Mouse (Mus musculus) ES-E14 (cell line): ENCODE results near the gene Ints3. TPM values are rescaled to one million over a fixed set of nuclear protein-coding genes. Genes with fewer than 3 reads are reported as not detected.

Experiments
- DNase-seq: peaks from one replicate; pipeline ENCODE4 v3.0.0-alpha.2; 2013; ENCODE audit warnings: low read depth, low spot score
- H3K27ac ChIP-seq: 2 replicates; pipeline ENCODE4 v1.5.1; 2012; ENCODE audit warnings: low read depth, mild to moderate bottlenecking, low read length, moderate library complexity, mixed read lengths; ENCODE audit not compliant: poor library complexity, insufficient read depth, severe bottlenecking
- H3K36me3 ChIP-seq: 2 replicates; pipeline ENCODE4 v1.6.1; 2012; ENCODE audit warnings: mild to moderate bottlenecking, low read length, moderate library complexity, mixed read lengths; ENCODE audit not compliant: control insufficient read depth, poor library complexity, insufficient read depth, severe bottlenecking
- H3K4me1 ChIP-seq, 2 experiments: fragments of 150-350 bp in 1 of 2; sonication (generic) in 1 of 2; 2 replicates each; pipeline ENCODE4 v1.6.1; 2012; ENCODE audit warnings: low read length in 2 of 2, mild to moderate bottlenecking in 1 of 2, mixed read lengths in 1 of 2; ENCODE audit not compliant: control insufficient read depth in 2 of 2, insufficient read depth in 2 of 2, poor library complexity in 1 of 2
- H3K4me3 ChIP-seq, 2 experiments: fragments of 150-350 bp in 1 of 2; sonication (generic) in 1 of 2; 2 replicates each; pipeline ENCODE4 v1.5.1; 2012; ENCODE audit warnings: low read length in 2 of 2, low read depth in 1 of 2, mild to moderate bottlenecking in 1 of 2, mixed read lengths in 1 of 2; ENCODE audit not compliant: insufficient read depth in 1 of 2, poor library complexity in 1 of 2, severe bottlenecking in 1 of 2
- H3K9ac ChIP-seq: 2 replicates; pipeline ENCODE4 v1.6.1; 2012; ENCODE audit warnings: low read depth, mild to moderate bottlenecking, low read length, mixed read lengths; ENCODE audit not compliant: poor library complexity, insufficient read depth, severe bottlenecking
- H3K9me3 ChIP-seq: fragments of 150-350 bp; sonication (generic); 2 replicates; pipeline ENCODE4 v1.6.1; 2012; ENCODE audit warnings: low read depth, mild to moderate bottlenecking, low read length; ENCODE audit not compliant: control insufficient read depth, insufficient read depth
- CHD2 ChIP-seq: IDR thresholded peaks from 2 replicates; pipeline ENCODE4 v1.6.1; 2014; ENCODE audit warnings: mild to moderate bottlenecking, low read depth, low read length, inconsistent platforms
- HCFC1 ChIP-seq: IDR thresholded peaks from 2 replicates; pipeline ENCODE4 v1.6.1; 2012; ENCODE audit warnings: low read length, inconsistent platforms, borderline replicate concordance; ENCODE audit not compliant: insufficient read depth
- MAFK ChIP-seq: IDR thresholded peaks from 2 replicates; pipeline ENCODE4 v1.6.1; 2014; ENCODE audit warnings: mild to moderate bottlenecking, low read depth, low read length, inconsistent platforms; ENCODE audit not compliant: insufficient read depth
- ZC3H11A ChIP-seq: IDR thresholded peaks from 2 replicates; pipeline ENCODE4 v1.6.1; 2012; ENCODE audit warnings: low read depth, mild to moderate bottlenecking, inconsistent platforms, low read length, borderline replicate concordance
- ZNF384 ChIP-seq: IDR thresholded peaks from 2 replicates; pipeline ENCODE4 v1.6.1; 2012; ENCODE audit warnings: low read depth, low read length, inconsistent platforms
- in situ Hi-C, 2 experiments: fragments of 600-800 bp; cut with MboI; formaldehyde crosslinking; loops; one replicate each; pipeline ENCODE4 v1.15.1; 2025; ENCODE audit warnings: low sequenced_read_pairs in 2 of 2, inconsistent platforms in 1 of 2; ENCODE audit not compliant: unreplicated experiment in 2 of 2
- total RNA-seq: library from RNA; depleted of rRNA; stranded (reverse); fragments of 300-350 nt; gene quantifications from 2 replicates; pipeline ENCODE4 v1.2.3, GENCODE M21; 2012

Ints3 gene
- total RNA-seq, 1 experiment, result 62.7 TPM

- no peak for DNase-seq
- peaks cover 6 to 17% of the 10 kb centered on the region in 2 experiments; a peak in 3 of 4 replicates for H3K4me1 ChIP-seq
- peaks cover 2% of the 10 kb centered on the region; the same call in 1 of the 2 replicates for H3K36me3 ChIP-seq
- H3K27ac ChIP-seq, result no peak overlapping the region
- H3K9ac ChIP-seq, result no peak overlapping the region
- TF ChIP-seq HCFC1 (no peak), ZC3H11A (no peak), ZNF384 (no peak), CHD2 (no peak), MAFK (no peak)
- in situ Hi-C loops, result no loop called here
- no peak overlapping the region for H3K4me3 ChIP-seq
- no peaks in the 10 kb centered on the region for H3K9me3 ChIP-seq
Measured at GRCm38 (mm10) chr3:90383690-90384089, 49.7 kb downstream of the Ints3 start.

DNA sequence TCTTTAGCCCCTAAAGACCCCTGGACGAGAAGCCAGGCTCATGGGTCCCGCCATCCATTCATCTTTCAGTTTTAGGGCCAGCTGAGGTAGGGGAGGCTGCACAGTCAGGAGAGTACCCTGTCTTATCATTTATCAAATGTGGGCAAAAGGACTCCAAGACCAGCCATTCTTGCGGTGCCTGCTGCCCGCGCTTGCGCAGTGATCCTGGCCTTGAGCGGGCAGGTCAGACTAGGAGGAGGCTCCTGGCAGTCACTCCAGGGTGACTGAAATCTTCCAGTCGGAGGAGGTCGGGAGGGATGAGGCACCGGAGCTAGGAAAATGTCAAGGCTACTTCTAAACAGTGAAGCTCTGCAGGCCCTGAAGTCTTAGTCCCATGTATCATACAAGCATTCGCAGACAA, 51.7 kb downstream of the Ints3 start:
- Histone ChIP-seq H3K4me1 (peaks cover 3 to 11% of the 10 kb centered on the region in 2 experiments; a peak in 3 of 4 replicates), H3K9me3 (no peaks in the 10 kb centered on the region), H3K9ac (0 out of 2 replicates have a peak overlapping the region, but pooled peaks have one; percentile 8), H3K4me3 (no peak overlapping the region; a peak in 1 of 4 replicates), H3K27ac (no peak overlapping the region), H3K36me3 (peaks cover 2% of the 10 kb centered on the region; the same call in 1 of the 2 replicates)
- TF ChIP-seq CHD2 (no peak), ZC3H11A (no peak), ZNF384 (no peak), MAFK (no peak; the same call in 1 of the 2 replicates), HCFC1 (no peak)
- in situ Hi-C loops, result no loop called here
- no peak for DNase-seq

- in situ Hi-C loops, result no loop called here
- Histone ChIP-seq H3K36me3 (no peaks in the 10 kb centered on the region), H3K9me3 (no peaks in the 10 kb centered on the region), H3K9ac (no peak overlapping the region), H3K27ac (no peak overlapping the region), H3K4me3 (no peak overlapping the region), H3K4me1 (peaks cover 2 to 3% of the 10 kb centered on the region in 2 experiments; a peak in 1 of 4 replicates)
- TF ChIP-seq ZNF384, result no peak
- TF ChIP-seq CHD2, result no peak
- no peak for TF ChIP-seq ZC3H11A
- TF ChIP-seq HCFC1, result no peak
- no peak for TF ChIP-seq MAFK
- DNase-seq, result no peak
Measured at GRCm38 (mm10) chr3:90378496-90378895, 54.9 kb downstream of the Ints3 start.

GRCm38 (mm10) chr3:90376247-90376585, 57.2 kb downstream of the Ints3 start:
- H3K36me3 ChIP-seq, result no peaks in the 10 kb centered on the region

More at GRCm38 (mm10) chr3:90376247-90376585, 57.2 kb downstream of the Ints3 start:
- TF ChIP-seq ZC3H11A (no peak), ZNF384 (no peak), CHD2 (no peak), MAFK (no peak), HCFC1 (no peak)
- no peak for DNase-seq
- in situ Hi-C loops, result no loop called here
- H3K4me3 ChIP-seq, result no peak overlapping the region
- H3K4me1 ChIP-seq, result peaks cover under 1 to 2% of the 10 kb centered on the region in 2 experiments; a peak in 1 of 4 replicates
- no peak overlapping the region for H3K27ac ChIP-seq
- H3K9ac ChIP-seq, result no peak overlapping the region
- no peaks in the 10 kb centered on the region for H3K9me3 ChIP-seq
